Mouse (Mus musculus) G1E (cell line): ENCODE measurements at regions not wholly inside any gene's neighbourhood (a gene's known extent, or its start where the extent isn't known, plus 50 kb on each side); places are given as distances from the start of the nearest gene placed in this dataset.

Source experiments
- ATAC-seq: 2 replicates; pipeline ENCODE4 v1.8.0; 2016; ENCODE audit warnings: mild to moderate bottlenecking; ENCODE audit not compliant: insufficient number of reproducible peaks, poor library complexity, low FRiP score, severe bottlenecking; ENCODE audit errors: extremely low read depth
- DNase-seq: peaks from one replicate; pipeline ENCODE4 v3.0.0; 2012; ENCODE audit warnings: low spot score
- H3K27me3 ChIP-seq: 2 replicates; pipeline ENCODE4 v1.6.1; 2012; ENCODE audit warnings: mild to moderate bottlenecking, low read length, inconsistent platforms; ENCODE audit not compliant: insufficient read depth
- H3K36me3 ChIP-seq: replicated peaks from 2 replicates; pipeline ENCODE3; 2012; ENCODE audit warnings: mild to moderate bottlenecking, inconsistent platforms
- H3K4me1 ChIP-seq: 2 replicates; pipeline ENCODE4 v1.6.1; 2012; ENCODE audit warnings: low read depth, low read length, inconsistent platforms, mixed read lengths; ENCODE audit not compliant: insufficient read depth
- H3K4me3 ChIP-seq: 2 replicates; pipeline ENCODE4 v1.5.1; 2012; ENCODE audit warnings: low read depth, mild to moderate bottlenecking, inconsistent platforms, low read length, moderate library complexity, mixed read lengths
- H3K9me3 ChIP-seq: replicated peaks from 2 replicates; pipeline ENCODE4 v1.6.1; 2012; ENCODE audit warnings: inconsistent platforms
- CTCF ChIP-seq: IDR thresholded peaks from 2 replicates; pipeline ENCODE4 v1.5.1; 2012; ENCODE audit warnings: low read depth, low read length, inconsistent platforms, mixed read lengths
- GATA1 ChIP-seq: IDR thresholded peaks from 2 replicates; pipeline ENCODE4 v1.6.1; 2012; ENCODE audit warnings: borderline replicate concordance, low read length, inconsistent platforms, mixed read lengths
- GATA2 ChIP-seq: IDR thresholded peaks from 2 replicates; pipeline ENCODE4 v1.6.1; 2012; ENCODE audit warnings: low read depth, low read length, inconsistent platforms, borderline replicate concordance
- POLR2AphosphoS5 ChIP-seq: IDR thresholded peaks from 2 replicates; pipeline ENCODE4 v1.6.1; 2012; ENCODE audit warnings: low read depth, low read length, inconsistent platforms; ENCODE audit not compliant: insufficient replicate concordance
- TAL1 ChIP-seq: conservative IDR thresholded peaks from 2 replicates; pipeline ENCODE4 v1.6.1; 2012; ENCODE audit warnings: low read depth, low read length, inconsistent platforms, mixed read lengths

- Histone ChIP-seq H3K4me1 (no peaks in the 10 kb centered on the region), H3K36me3 (no peaks in the 10 kb centered on the region), H3K27me3 (no peaks in the 10 kb centered on the region), H3K4me3 (no peak overlapping the region), H3K9me3 (peaks cover 51% of the 10 kb centered on the region)
- no peak for DNase-seq
- no peak for ATAC-seq
- no peak for TF ChIP-seq TAL1
- TF ChIP-seq GATA2, result no peak
- TF ChIP-seq GATA1, result no peak
- TF ChIP-seq CTCF, result no peak
- no peak for TF ChIP-seq POLR2AphosphoS5
Observed at GRCm38 (mm10) chr2:160017020-160017812, 316.7 kb downstream of the Gm826 start.

- ATAC-seq (no peak), DNase-seq (no peak)
- TF ChIP-seq TAL1 (no peak), POLR2AphosphoS5 (no peak), GATA2 (no peak), CTCF (no peak), GATA1 (no peak)
- Histone ChIP-seq H3K4me3 (no peak overlapping the region), H3K27me3 (no peaks in the 10 kb centered on the region), H3K9me3 (peaks cover 36% of the 10 kb centered on the region), H3K4me1 (no peaks in the 10 kb centered on the region), H3K36me3 (no peaks in the 10 kb centered on the region)
Observed at GRCm38 (mm10) chr2:160011421-160011820, 322.5 kb downstream of the Gm826 start.

- H3K36me3 ChIP-seq, result no peaks in the 10 kb centered on the region
- no peak for TF ChIP-seq CTCF
- no peak for TF ChIP-seq GATA2
- no peak for TF ChIP-seq TAL1
- no peak for TF ChIP-seq POLR2AphosphoS5
- TF ChIP-seq GATA1, result no peak
- H3K27me3 ChIP-seq, result no peaks in the 10 kb centered on the region
- no peak overlapping the region for H3K4me3 ChIP-seq
- H3K9me3 ChIP-seq, result peaks cover 43% of the 10 kb centered on the region
- ATAC-seq, result no peak
- no peak for DNase-seq
- no peaks in the 10 kb centered on the region for H3K4me1 ChIP-seq
Observed at GRCm38 (mm10) chr2:160002695-160003094, 331.3 kb downstream of the Gm826 start.

- DNase-seq, result no peak
- H3K4me1 ChIP-seq, result no peaks in the 10 kb centered on the region
- peaks cover 55% of the 10 kb centered on the region for H3K9me3 ChIP-seq
- TF ChIP-seq GATA2 (no peak), GATA1 (no peak), CTCF (no peak), TAL1 (no peak), POLR2AphosphoS5 (no peak)
- H3K4me3 ChIP-seq, result no peak overlapping the region
- H3K27me3 ChIP-seq, result no peaks in the 10 kb centered on the region
- ATAC-seq, result no peak
- H3K36me3 ChIP-seq, result no peaks in the 10 kb centered on the region
Observed at GRCm38 (mm10) chr2:160000449-160000848, 333.5 kb downstream of the Gm826 start.

- TF ChIP-seq GATA1 (no peak), GATA2 (no peak), POLR2AphosphoS5 (no peak), CTCF (no peak), TAL1 (no peak)
- DNase-seq, result no peak
- Histone ChIP-seq H3K9me3 (peaks cover 50% of the 10 kb centered on the region), H3K4me3 (no peak overlapping the region), H3K27me3 (no peaks in the 10 kb centered on the region), H3K36me3 (no peaks in the 10 kb centered on the region), H3K4me1 (no peaks in the 10 kb centered on the region)
- no peak for ATAC-seq
Observed at GRCm38 (mm10) chr2:159997395-159997794, 336.6 kb downstream of the Gm826 start.

- Histone ChIP-seq H3K36me3 (no peaks in the 10 kb centered on the region), H3K4me3 (no peak overlapping the region), H3K27me3 (no peaks in the 10 kb centered on the region), H3K4me1 (no peaks in the 10 kb centered on the region), H3K9me3 (peaks cover 46% of the 10 kb centered on the region)
- ATAC-seq (no peak), DNase-seq (no peak)
- TF ChIP-seq GATA2 (no peak), POLR2AphosphoS5 (no peak), GATA1 (no peak), TAL1 (no peak), CTCF (no peak)
Observed at GRCm38 (mm10) chr2:159994490-159994889, 339.5 kb downstream of the Gm826 start.
